Mouse (Mus musculus) gastrocnemius, postnatal 25 days (tissue): ENCODE data around the gene Spta1. TPM values are rescaled to one million over a fixed set of nuclear protein-coding genes. Genes with fewer than 3 reads are reported as not detected.

ENCODE experiments used
- DNase-seq: peaks from one replicate; pipeline ENCODE4 v3.0.0; 2022
- total RNA-seq, 2 experiments: library from RNA; stranded (reverse); gene quantifications; 1 replicate in 1 of 2; 2 replicates in 1 of 2; pipeline ENCODE4 v1.2.3; 2021

The Spta1 gene
- total RNA-seq, 2 experiments from 2014 or later: 0.08 to 0.67 TPM

GRCm38 (mm10) chr1:174267816-174268215 lies 95.2 kb downstream of the Spta1 start:
- no peak for DNase-seq

DNA sequence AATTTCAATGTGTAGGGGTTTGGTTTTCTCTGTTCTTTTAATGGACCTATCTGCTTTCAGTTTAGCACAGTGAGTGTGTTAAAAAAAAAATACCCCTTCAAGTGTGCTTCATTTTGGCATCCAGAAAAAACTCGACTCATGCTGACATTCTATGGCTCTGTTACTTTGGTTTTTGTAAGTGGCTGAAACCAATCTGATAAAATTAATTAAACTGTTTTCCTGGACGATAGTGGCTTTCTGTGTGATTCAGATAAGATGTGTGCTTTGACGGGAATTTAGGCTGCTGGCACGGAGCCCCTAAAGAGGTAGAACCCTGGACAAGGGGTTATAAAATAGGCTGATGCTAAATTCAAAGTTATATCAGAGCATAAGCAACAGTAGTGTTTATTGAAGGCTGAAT lies 96.6 kb downstream of the Spta1 start:
- DNase-seq: no peak

DNA sequence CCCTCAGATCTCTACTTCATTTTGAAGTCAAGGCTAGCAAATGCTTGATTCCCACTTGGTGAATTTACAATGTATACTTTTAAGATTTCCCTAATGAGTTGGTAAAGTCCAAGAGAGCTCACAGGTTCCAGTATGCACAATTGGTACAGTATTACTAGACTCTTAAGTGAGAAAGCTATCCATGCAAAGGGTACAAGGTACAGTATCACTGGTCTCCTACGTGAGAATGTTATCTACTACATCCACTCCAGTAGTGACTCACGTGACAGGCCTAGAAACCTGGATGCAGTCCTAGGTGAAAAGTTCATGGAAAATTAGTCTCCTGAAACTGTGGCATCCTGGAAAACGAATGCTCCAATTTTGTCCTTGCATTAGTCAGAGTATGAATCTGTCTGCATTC lies 98.1 kb downstream of the Spta1 start:
- no peak for DNase-seq

Other genes starting within 250 kb of the Spta1 start
- 1 to 10 TPM; 3.8 to 4.6 TPM for gene Mndal, start 230.3 kb upstream of the Spta1 start, total RNA-seq
- 1 to 10 TPM; 4.0 to 5.2 TPM for gene Ifi203, start 230.1 kb upstream of the Spta1 start, total RNA-seq
- not detected for gene Ifi202b, start 190.0 kb upstream of the Spta1 start, total RNA-seq
- 10 to 100 TPM in 1 of 2 experiments, 1 to 10 TPM in 1; 3.7 to 11.7 TPM for gene Ifi205, start 141.0 kb upstream of the Spta1 start, total RNA-seq
- not detected for gene Olfr433, start 132.1 kb upstream of the Spta1 start, total RNA-seq
- gene Olfr432, start 123.6 kb upstream of the Spta1 start, total RNA-seq: not detected
- gene Olfr430, start 106.2 kb upstream of the Spta1 start, total RNA-seq: not detected
- not detected for gene Olfr429, start 88.4 kb upstream of the Spta1 start, total RNA-seq
- not detected for gene Olfr427, start 75.9 kb upstream of the Spta1 start, total RNA-seq
- not detected for gene Olfr231, start 51.6 kb upstream of the Spta1 start, total RNA-seq
- not detected for gene Olfr424, start 41.3 kb upstream of the Spta1 start, total RNA-seq
- not detected for gene Olfr420, start 17.1 kb upstream of the Spta1 start, total RNA-seq
- not detected for gene Olfr419, start 79.3 kb downstream of the Spta1 start, total RNA-seq
- gene Mptx1, start 157.7 kb downstream of the Spta1 start, total RNA-seq: not detected
- not detected for gene Olfr417, start 192.3 kb downstream of the Spta1 start, total RNA-seq
- gene Olfr248, start 218.3 kb downstream of the Spta1 start, total RNA-seq: not detected